Mouse (Mus musculus): ENCODE results near the gene Prim2.

Prim2 gene

GRCm38 (mm10) chr1:33669708-33670141 is at the start of gene Prim2:
TSS of gene Prim2 (minus strand) at chr1:33669795.
- peaks cover 39% of the 10 kb centered on the region for H3K36me3 ChIP-seq (ENCODE audit: insufficient read depth, low read length)
- H3K9me3 ChIP-seq (ENCODE audit: low read length): no peaks in the 10 kb centered on the region
- peak within 1 kb of the TSS; percentile 93 for H3K4me3 ChIP-seq (replicated peaks; ENCODE audit: low read length)
- peaks cover 11% of the 10 kb centered on the region for H3K4me1 ChIP-seq (replicated peaks; ENCODE audit: low read depth, low read length)
- H3K27me3 ChIP-seq (ENCODE audit: insufficient read depth, low read length): no peaks in the 10 kb centered on the region
- TF ChIP-seq POU5F1 (IDR thresholded peaks at IDR 0.05; ENCODE audit: borderline replicate concordance, low read length): no peak
- no peak for TF ChIP-seq NANOG (IDR thresholded peaks at IDR 0.05; ENCODE audit: borderline replicate concordance, low read length)
- no peak for TF ChIP-seq CTCF (conservative IDR thresholded peaks at IDR 0.05; ENCODE audit: low read length)

DNA sequence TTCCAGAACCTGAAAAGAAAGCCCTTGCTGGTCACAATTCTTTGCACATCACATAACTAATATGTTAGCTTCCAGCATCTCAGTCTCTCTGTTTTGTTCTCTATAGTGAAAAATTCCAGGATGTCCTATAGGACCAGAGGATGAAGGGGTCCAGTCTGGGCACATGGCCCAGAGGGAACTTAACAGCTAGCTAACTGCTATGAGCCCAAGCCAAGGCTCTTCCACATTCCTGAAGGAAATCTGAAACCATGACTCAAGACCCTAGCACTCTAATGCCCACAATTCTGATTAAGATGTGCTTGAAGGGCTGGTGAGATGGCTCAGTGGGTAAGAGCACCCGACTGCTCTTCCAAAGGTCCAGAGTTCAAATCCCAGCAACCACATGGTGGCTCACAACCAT is 48.0 kb upstream of the Prim2 start:
- TF ChIP-seq POU5F1 (IDR thresholded peaks at IDR 0.05; ENCODE audit: borderline replicate concordance, low read length) (no peak), CTCF (conservative IDR thresholded peaks at IDR 0.05; ENCODE audit: low read length) (no peak), NANOG (IDR thresholded peaks at IDR 0.05; ENCODE audit: borderline replicate concordance, low read length) (no peak)
- H3K4me1 ChIP-seq (replicated peaks; ENCODE audit: low read depth, low read length): peaks cover 31% of the 10 kb centered on the region

DNA sequence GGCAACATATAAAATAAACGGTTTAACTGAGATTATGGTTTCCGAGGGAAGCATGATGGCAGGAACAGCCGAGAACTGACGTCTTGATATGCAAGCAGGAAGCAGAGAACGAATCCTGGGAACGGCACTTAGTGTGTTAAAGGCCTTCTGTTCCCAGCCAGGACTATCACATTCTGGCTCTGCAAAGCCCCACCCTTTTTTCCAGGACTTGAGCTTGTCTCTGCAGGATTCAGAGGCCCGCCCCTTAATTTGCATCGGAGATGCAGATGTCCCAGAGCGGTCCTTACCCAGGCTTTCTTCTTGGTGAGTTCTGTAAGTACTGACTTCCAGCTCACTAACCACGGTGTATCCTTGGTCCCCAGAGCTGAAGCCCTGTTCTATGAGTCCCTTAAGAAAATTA is 45.2 kb upstream of the Prim2 start:
- no peaks in the 10 kb centered on the region for H3K36me3 ChIP-seq (ENCODE audit: insufficient read depth, low read length)

More for the DNA sequence above, 48.0 kb upstream of the Prim2 start:
- Histone ChIP-seq H3K27me3 (ENCODE audit: insufficient read depth, low read length) (no peaks in the 10 kb centered on the region), H3K36me3 (ENCODE audit: insufficient read depth, low read length) (peaks cover 13% of the 10 kb centered on the region), H3K4me3 (replicated peaks; ENCODE audit: low read length) (no peak overlapping the region), H3K9me3 (ENCODE audit: low read length) (no peaks in the 10 kb centered on the region)

GRCm38 (mm10) chr1:33712026-33712425 is 42.4 kb upstream of the Prim2 start:
- no peaks in the 10 kb centered on the region for H3K27me3 ChIP-seq (ENCODE audit: insufficient read depth, low read length)
- TF ChIP-seq CTCF (conservative IDR thresholded peaks at IDR 0.05; ENCODE audit: low read length): no peak
- no peak for TF ChIP-seq NANOG (IDR thresholded peaks at IDR 0.05; ENCODE audit: borderline replicate concordance, low read length)
- no peak for TF ChIP-seq POU5F1 (IDR thresholded peaks at IDR 0.05; ENCODE audit: borderline replicate concordance, low read length)
- H3K4me1 ChIP-seq (replicated peaks; ENCODE audit: low read depth, low read length): peaks cover 12% of the 10 kb centered on the region
- H3K36me3 ChIP-seq (ENCODE audit: insufficient read depth, low read length): no peaks in the 10 kb centered on the region
- no peaks in the 10 kb centered on the region for H3K9me3 ChIP-seq (ENCODE audit: low read length)
- H3K4me3 ChIP-seq (replicated peaks; ENCODE audit: low read length): no peak overlapping the region

More for the DNA sequence above, 45.2 kb upstream of the Prim2 start:
- H3K9me3 ChIP-seq (ENCODE audit: low read length): no peaks in the 10 kb centered on the region
- no peaks in the 10 kb centered on the region for H3K27me3 ChIP-seq (ENCODE audit: insufficient read depth, low read length)
- H3K4me3 ChIP-seq (replicated peaks; ENCODE audit: low read length): no peak overlapping the region
- TF ChIP-seq POU5F1 (IDR thresholded peaks at IDR 0.05; ENCODE audit: borderline replicate concordance, low read length) (no peak), CTCF (conservative IDR thresholded peaks at IDR 0.05; ENCODE audit: low read length) (no peak)
- H3K4me1 ChIP-seq (replicated peaks; ENCODE audit: low read depth, low read length): peaks cover 16% of the 10 kb centered on the region

GRCm38 (mm10) chr1:33709615-33710014 is 40.0 kb upstream of the Prim2 start:
- Histone ChIP-seq H3K4me3 (replicated peaks; ENCODE audit: low read length) (no peak overlapping the region), H3K4me1 (replicated peaks; ENCODE audit: low read depth, low read length) (peaks cover 8% of the 10 kb centered on the region), H3K36me3 (ENCODE audit: insufficient read depth, low read length) (no peaks in the 10 kb centered on the region), H3K27me3 (ENCODE audit: insufficient read depth, low read length) (no peaks in the 10 kb centered on the region), H3K9me3 (ENCODE audit: low read length) (no peaks in the 10 kb centered on the region)
- TF ChIP-seq POU5F1 (IDR thresholded peaks at IDR 0.05; ENCODE audit: borderline replicate concordance, low read length) (no peak), NANOG (IDR thresholded peaks at IDR 0.05; ENCODE audit: borderline replicate concordance, low read length) (no peak), CTCF (conservative IDR thresholded peaks at IDR 0.05; ENCODE audit: low read length) (no peak)

GRCm38 (mm10) chr1:33701244-33701643 is 31.6 kb upstream of the Prim2 start:
- no peaks in the 10 kb centered on the region; the same call in 1 of the 2 replicates for H3K27me3 ChIP-seq (ENCODE audit: insufficient read depth, low read length)
- no peaks in the 10 kb centered on the region for H3K4me1 ChIP-seq (replicated peaks; ENCODE audit: low read depth, low read length)
- no peak for TF ChIP-seq NANOG (IDR thresholded peaks at IDR 0.05; ENCODE audit: borderline replicate concordance, low read length)
- TF ChIP-seq POU5F1 (IDR thresholded peaks at IDR 0.05; ENCODE audit: borderline replicate concordance, low read length): no peak
- TF ChIP-seq CTCF (conservative IDR thresholded peaks at IDR 0.05; ENCODE audit: low read length): no peak
- no peaks in the 10 kb centered on the region for H3K9me3 ChIP-seq (ENCODE audit: low read length)
- H3K4me3 ChIP-seq (replicated peaks; ENCODE audit: low read length): no peak overlapping the region
- no peaks in the 10 kb centered on the region for H3K36me3 ChIP-seq (ENCODE audit: insufficient read depth, low read length)

GRCm38 (mm10) chr1:33696016-33696415 is 26.4 kb upstream of the Prim2 start:
- TF ChIP-seq CTCF (conservative IDR thresholded peaks at IDR 0.05; ENCODE audit: low read length) (no peak), POU5F1 (IDR thresholded peaks at IDR 0.05; ENCODE audit: borderline replicate concordance, low read length) (no peak), NANOG (IDR thresholded peaks at IDR 0.05; ENCODE audit: borderline replicate concordance, low read length) (no peak)

DNA sequence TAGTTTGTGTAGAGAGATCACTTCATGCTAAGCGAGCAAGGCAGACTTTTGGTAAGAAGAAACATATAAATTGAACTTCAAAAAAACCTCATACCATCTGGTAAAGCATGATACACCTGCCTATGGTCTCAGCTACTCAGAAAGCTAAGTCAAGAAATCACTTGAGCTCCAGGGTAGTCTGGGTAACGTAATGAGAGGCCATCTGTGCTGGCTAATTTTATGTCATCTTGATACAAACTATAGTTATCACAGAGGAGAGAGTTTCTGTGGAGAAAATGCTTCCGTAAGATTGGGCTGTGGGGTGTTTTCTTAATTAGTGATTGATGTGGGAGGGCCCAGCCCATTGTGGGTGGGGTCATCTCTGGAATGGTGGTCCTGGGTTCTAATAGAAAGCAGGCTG is 24.3 kb upstream of the Prim2 start:
- no peaks in the 10 kb centered on the region for H3K36me3 ChIP-seq (ENCODE audit: insufficient read depth, low read length)
- peaks cover 5% of the 10 kb centered on the region; the same call in 1 of the 2 replicates for H3K27me3 ChIP-seq (ENCODE audit: insufficient read depth, low read length)
- no peaks in the 10 kb centered on the region for H3K9me3 ChIP-seq (ENCODE audit: low read length)
- H3K4me3 ChIP-seq (replicated peaks; ENCODE audit: low read length): no peak overlapping the region
- H3K4me1 ChIP-seq (replicated peaks; ENCODE audit: low read depth, low read length): peaks cover 7% of the 10 kb centered on the region
- TF ChIP-seq POU5F1 (IDR thresholded peaks at IDR 0.05; ENCODE audit: borderline replicate concordance, low read length) (no peak), CTCF (conservative IDR thresholded peaks at IDR 0.05; ENCODE audit: low read length) (no peak), NANOG (IDR thresholded peaks at IDR 0.05; ENCODE audit: borderline replicate concordance, low read length) (no peak)

More at GRCm38 (mm10) chr1:33696016-33696415, 26.4 kb upstream of the Prim2 start:
- Histone ChIP-seq H3K27me3 (ENCODE audit: insufficient read depth, low read length) (peaks cover 5% of the 10 kb centered on the region; the same call in 1 of the 2 replicates), H3K4me3 (replicated peaks; ENCODE audit: low read length) (no peak overlapping the region), H3K36me3 (ENCODE audit: insufficient read depth, low read length) (no peaks in the 10 kb centered on the region), H3K4me1 (replicated peaks; ENCODE audit: low read depth, low read length) (no peaks in the 10 kb centered on the region), H3K9me3 (ENCODE audit: low read length) (no peaks in the 10 kb centered on the region)

DNA sequence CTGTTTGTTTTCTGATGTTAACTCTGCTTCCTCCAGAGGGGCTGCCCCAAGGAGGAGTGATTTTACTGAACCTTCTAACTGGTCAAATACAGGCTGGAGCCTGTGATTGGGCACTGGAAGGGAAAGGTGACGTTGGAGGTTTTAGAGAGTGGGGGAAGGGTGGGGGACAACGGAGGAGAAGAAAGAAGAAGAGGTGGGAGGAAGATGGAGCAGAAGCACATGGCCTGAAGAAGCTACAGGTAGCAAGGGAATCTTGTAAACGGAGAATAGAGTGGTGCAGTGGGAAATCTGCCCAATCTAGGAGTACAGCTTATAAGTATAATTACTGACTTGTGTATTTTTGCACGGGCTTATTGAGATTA is 20.5 kb upstream of the Prim2 start:
- Histone ChIP-seq H3K4me1 (replicated peaks; ENCODE audit: low read depth, low read length) (peaks cover 7% of the 10 kb centered on the region), H3K9me3 (ENCODE audit: low read length) (peaks cover 5% of the 10 kb centered on the region; the same call in 1 of the 2 replicates), H3K4me3 (replicated peaks; ENCODE audit: low read length) (no peak overlapping the region), H3K27me3 (ENCODE audit: insufficient read depth, low read length) (peaks cover 8% of the 10 kb centered on the region; the same call in 1 of the 2 replicates), H3K36me3 (ENCODE audit: insufficient read depth, low read length) (no peaks in the 10 kb centered on the region)
- TF ChIP-seq CTCF (conservative IDR thresholded peaks at IDR 0.05; ENCODE audit: low read length): no peak
- no peak for TF ChIP-seq NANOG (IDR thresholded peaks at IDR 0.05; ENCODE audit: borderline replicate concordance, low read length)
- TF ChIP-seq POU5F1 (IDR thresholded peaks at IDR 0.05; ENCODE audit: borderline replicate concordance, low read length): no peak
